Mouse (Mus musculus) heart, adult 2 months (tissue): ENCODE results near the gene 7530416G11Rik.

Experiments used
- EP300 ChIP-seq: fragments of 200-500 bp; IDR thresholded peaks from 2 replicates; pipeline ENCODE4 v1.6.1; 2011; ENCODE audit warnings: low read depth, low read length, control low read depth; ENCODE audit not compliant: insufficient read depth
- POLR2A ChIP-seq: fragments of 200-500 bp; IDR thresholded peaks from 2 replicates; pipeline ENCODE4 v1.6.1; 2011; ENCODE audit warnings: mild to moderate bottlenecking, low read depth, low read length, control low read depth; ENCODE audit not compliant: insufficient read depth

- no peak for TF ChIP-seq POLR2A
- TF ChIP-seq EP300: no peak
Measured at GRCm38 (mm10) chr15:85464190-85464589, 38.8 kb downstream of the 7530416G11Rik start.
